Mouse (Mus musculus): Measurements from ENCODE around the gene Sirt2.

DNA sequence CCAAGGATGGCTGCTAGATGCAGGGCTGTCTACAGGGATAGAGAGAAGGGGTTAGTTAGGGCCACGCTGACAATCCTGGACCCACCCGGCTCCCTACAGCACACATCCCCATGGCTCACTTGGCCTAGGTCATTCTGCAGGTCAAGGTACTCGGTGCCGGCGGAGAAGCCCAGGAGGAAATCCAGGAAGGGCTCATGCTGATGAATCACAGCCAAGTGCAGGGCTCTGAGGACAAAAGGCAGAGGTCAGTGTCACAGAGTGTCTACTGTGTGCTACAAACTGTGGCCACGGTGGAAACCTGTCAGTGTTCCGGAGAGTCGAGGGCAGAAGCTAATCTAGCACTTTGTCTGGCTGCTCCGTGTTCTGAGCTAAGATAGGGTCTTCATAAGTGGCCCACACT is 4.6 kb upstream of the Sirt2 start:
- no peak for TF ChIP-seq POLR2A (IDR thresholded peaks at IDR 0.05; ENCODE audit: low read depth, low read length)
- no peak for TF ChIP-seq CHD2 (IDR thresholded peaks at IDR 0.05; ENCODE audit: low read length)
- no peak for TF ChIP-seq CTCF (conservative IDR thresholded peaks at IDR 0.05 in 1 of 2, IDR thresholded peaks at IDR 0.05 in 1 of 2; ENCODE audit: low read depth in 2 of 2, low read length in 2 of 2)
- TF ChIP-seq GABPA (IDR thresholded peaks at IDR 0.05; ENCODE audit: insufficient replicate concordance, low read depth, low read length): no peak
- TF ChIP-seq TBP (conservative IDR thresholded peaks at IDR 0.05; ENCODE audit: low read depth, low read length): no peak
- TF ChIP-seq MAFK (IDR thresholded peaks at IDR 0.05; ENCODE audit: insufficient replicate concordance, low read length): no peak
- no peak for TF ChIP-seq TCF12 (IDR thresholded peaks at IDR 0.05; ENCODE audit: low read depth, low read length)
- no peak for TF ChIP-seq RCOR1 (conservative IDR thresholded peaks at IDR 0.05; ENCODE audit: low read depth, low read length)
